Mouse (Mus musculus) C2C12 (cell line): ENCODE results near the gene Miox. TPM values are rescaled to one million over a fixed set of nuclear protein-coding genes. Genes with fewer than 3 reads are reported as not detected.

Source experiments
- H3K27me3 ChIP-seq: one replicate; pipeline ENCODE4 v1.6.1; 2011; ENCODE audit not compliant: control insufficient read depth, insufficient read depth, insufficient read length
- H3K36me3 ChIP-seq: one replicate; pipeline ENCODE4 v1.6.1; 2011; ENCODE audit not compliant: control insufficient read depth, insufficient read depth
- H3K4me3 ChIP-seq: one replicate; pipeline ENCODE4 v1.5.1; 2011; ENCODE audit warnings: mild to moderate bottlenecking, control low read depth; ENCODE audit not compliant: poor library complexity, insufficient read depth, severe bottlenecking
- H3K79me2 ChIP-seq: one replicate; pipeline ENCODE4 v1.6.1; 2011; ENCODE audit not compliant: control insufficient read depth, insufficient read depth
- H3K79me3 ChIP-seq: one replicate; pipeline ENCODE4 v1.6.1; 2011; ENCODE audit warnings: low read depth, control low read depth
- H3ac ChIP-seq: one replicate; pipeline ENCODE3; 2011; ENCODE audit warnings: low read depth; ENCODE audit not compliant: control insufficient read depth, insufficient read length
- CEBPB ChIP-seq: IDR thresholded peaks from one replicate; pipeline ENCODE4 v1.6.1; 2011; ENCODE audit warnings: low read depth, mild to moderate bottlenecking, control low read depth, moderate library complexity
- CTCF ChIP-seq: IDR thresholded peaks from one replicate; pipeline ENCODE4 v1.5.1; 2011; ENCODE audit not compliant: control insufficient read depth, insufficient read depth, insufficient read length
- FOSL1 ChIP-seq: IDR thresholded peaks from one replicate; pipeline ENCODE4 v1.8.0; 2011; ENCODE audit warnings: mild to moderate bottlenecking, low read length; ENCODE audit not compliant: poor library complexity, insufficient read depth, severe bottlenecking
- MAX ChIP-seq: IDR thresholded peaks from one replicate; pipeline ENCODE4 v1.6.1; 2011; ENCODE audit warnings: mild to moderate bottlenecking, control low read depth
- MYOD1 ChIP-seq: IDR thresholded peaks from one replicate; pipeline ENCODE4 v1.6.1; 2011; ENCODE audit warnings: low read depth; ENCODE audit not compliant: control insufficient read depth, insufficient read length
- MYOG ChIP-seq: IDR thresholded peaks from one replicate; pipeline ENCODE4 v1.6.1; 2011; ENCODE audit not compliant: control insufficient read depth, insufficient read length; ENCODE audit errors: extremely low read depth
- USF1 ChIP-seq: IDR thresholded peaks from one replicate; pipeline ENCODE4 v1.6.1; 2011; ENCODE audit warnings: low read depth, mild to moderate bottlenecking, control low read depth, moderate library complexity
- polyA plus RNA-seq: library from polyadenylated mRNA; unstranded; fragments of >200 nt; fragmentation: generic; extraction: Trizol; gene quantifications from one replicate; pipeline ENCODE4 v1.2.1, GENCODE M21; 2012; ENCODE audit warnings: missing spikeins

Gene Miox
- polyA plus RNA-seq, 1 experiment, result not detected

DNA sequence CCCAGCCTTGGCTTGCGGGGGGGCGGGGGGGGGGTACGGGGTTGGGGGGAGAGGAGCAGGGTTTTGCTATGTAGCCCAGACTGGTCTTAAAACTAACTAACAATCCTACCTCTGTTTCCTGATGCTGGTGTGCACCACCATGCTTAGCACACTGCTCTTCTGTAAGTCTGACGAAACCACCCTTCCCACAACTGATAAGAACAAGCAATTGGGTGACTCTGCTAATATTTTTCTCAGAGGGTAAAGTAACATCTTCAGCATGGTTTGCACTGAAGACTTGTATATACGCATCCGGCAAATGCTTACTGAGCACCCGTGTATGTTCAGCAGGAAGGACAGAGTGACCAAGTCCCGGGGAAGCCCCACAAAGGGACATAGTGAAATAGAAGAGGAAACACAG is 12.9 kb upstream of the Miox start:
- H3K79me3 ChIP-seq, result no peaks in the 10 kb centered on the region
- H3K4me3 ChIP-seq, result no peak overlapping the region
- H3K36me3 ChIP-seq, result no peaks in the 10 kb centered on the region
- TF ChIP-seq MYOG (no peak), USF1 (no peak), CTCF (no peak), FOSL1 (no peak), CEBPB (no peak), MAX (no peak), MYOD1 (no peak)
- H3K27me3 ChIP-seq, result peaks cover 9% of the 10 kb centered on the region
- no peak overlapping the region for H3ac ChIP-seq
- H3K79me2 ChIP-seq, result no peaks in the 10 kb centered on the region

DNA sequence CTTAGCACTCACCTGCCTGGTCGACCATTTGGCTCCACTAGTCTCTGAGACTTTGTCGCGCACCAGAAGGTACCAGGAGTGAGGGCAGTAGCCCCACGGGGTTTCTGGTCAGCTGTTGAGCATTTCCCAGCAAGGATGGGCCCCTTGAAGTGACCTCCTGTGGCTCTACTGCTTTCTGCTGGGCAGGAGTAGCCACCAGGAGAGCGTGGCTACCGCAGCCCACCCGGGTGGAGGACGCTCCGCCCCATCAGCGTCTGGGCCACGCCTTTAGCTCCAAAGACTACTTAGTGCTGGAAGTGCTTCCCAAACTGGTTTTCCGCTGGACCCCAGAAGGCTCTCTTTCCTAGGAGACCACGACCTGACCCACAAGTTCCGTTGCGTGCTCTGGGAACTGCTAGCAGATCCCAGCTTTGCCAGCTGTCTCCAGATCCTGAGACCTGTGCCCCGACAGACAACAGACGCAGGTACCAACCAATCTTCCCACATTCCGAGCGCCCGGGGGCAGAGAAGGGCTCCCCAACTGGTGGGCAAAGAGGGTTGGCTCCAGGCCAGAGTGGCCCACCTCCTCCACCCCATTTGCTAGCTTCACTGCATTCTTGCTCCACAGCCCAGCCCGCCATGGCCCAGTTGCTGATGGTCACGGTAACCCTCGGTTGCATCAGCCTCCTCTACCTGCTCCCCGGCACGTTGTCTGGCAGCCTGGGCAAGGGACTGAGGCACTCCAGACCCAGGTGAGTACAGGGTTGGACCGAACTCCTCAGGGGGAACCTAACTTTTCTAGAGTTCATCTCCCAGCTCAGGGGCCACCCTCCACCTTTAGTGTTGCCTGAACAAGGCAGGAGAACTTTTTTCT is 11.3 kb upstream of the Miox start, which contains the start of gene Adm2:
TSS of gene Adm2 (plus strand) at position 51 of the 853 bp plus-strand sequence.
- Histone ChIP-seq H3K79me3 (no peaks in the 10 kb centered on the region), H3K79me2 (no peaks in the 10 kb centered on the region), H3K27me3 (peaks cover 9% of the 10 kb centered on the region), H3K4me3 (no peak within 1 kb of the TSS), H3K36me3 (no peaks in the 10 kb centered on the region), H3ac (no peak within 1 kb of the TSS)
- TF ChIP-seq CTCF (no peak), CEBPB (no peak), MYOG (no peak), MAX (no peak), MYOD1 (no peak), USF1 (no peak), FOSL1 (no peak)

DNA sequence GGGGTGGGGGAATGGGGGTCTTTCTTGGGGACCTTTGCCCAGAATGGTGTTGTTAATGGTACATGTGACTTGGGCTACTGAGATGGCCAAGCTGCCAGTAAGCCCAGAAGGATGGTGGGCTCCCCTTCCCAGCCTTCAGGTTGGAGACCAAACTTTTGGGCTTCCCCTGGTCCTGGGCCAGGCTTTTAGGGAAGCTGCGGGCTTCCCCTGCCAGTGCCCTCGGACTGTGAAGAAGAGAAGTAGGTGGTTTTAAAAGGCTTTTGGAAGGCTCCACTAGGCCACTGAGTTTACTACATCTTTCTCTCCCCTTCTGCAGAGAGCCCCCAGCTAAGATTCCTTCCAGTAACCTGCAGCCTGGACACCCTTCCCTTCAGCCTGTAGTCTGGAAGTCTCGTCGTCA is 10.5 kb upstream of the Miox start:
- no peaks in the 10 kb centered on the region for H3K79me2 ChIP-seq
- no peak for TF ChIP-seq CTCF
- no peak for TF ChIP-seq USF1
- TF ChIP-seq MYOG, result no peak
- no peak for TF ChIP-seq FOSL1
- TF ChIP-seq MAX, result no peak
- no peak for TF ChIP-seq MYOD1
- no peak for TF ChIP-seq CEBPB
- H3K27me3 ChIP-seq, result peaks cover 9% of the 10 kb centered on the region
- no peaks in the 10 kb centered on the region for H3K79me3 ChIP-seq
- H3K36me3 ChIP-seq, result no peaks in the 10 kb centered on the region
- no peak overlapping the region for H3K4me3 ChIP-seq
- H3ac ChIP-seq, result no peak overlapping the region

DNA sequence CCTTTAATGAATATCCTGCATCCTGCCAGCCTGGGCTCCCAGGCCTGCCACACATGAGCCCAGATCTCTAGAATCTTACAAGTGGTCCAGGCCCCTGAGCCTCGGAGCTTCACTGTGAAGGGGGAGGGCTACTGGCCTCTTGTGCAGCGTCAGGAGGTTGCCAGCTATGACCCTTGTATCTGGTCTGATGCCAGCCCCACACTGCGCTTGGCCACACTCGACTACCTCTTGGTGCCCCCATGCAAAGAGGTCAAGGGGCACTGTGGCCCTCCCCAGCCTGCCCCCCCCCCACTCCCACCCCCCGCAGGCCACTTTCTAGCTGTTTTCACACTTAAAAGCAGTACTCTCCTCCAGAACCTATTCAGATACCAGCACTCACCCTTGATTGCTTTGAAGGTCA is 7.8 kb upstream of the Miox start:
- no peak for TF ChIP-seq CTCF
- Histone ChIP-seq H3K79me3 (no peaks in the 10 kb centered on the region), H3K27me3 (peaks cover 9% of the 10 kb centered on the region), H3K79me2 (no peaks in the 10 kb centered on the region), H3K4me3 (no peak overlapping the region), H3K36me3 (no peaks in the 10 kb centered on the region), H3ac (no peak overlapping the region)

DNA sequence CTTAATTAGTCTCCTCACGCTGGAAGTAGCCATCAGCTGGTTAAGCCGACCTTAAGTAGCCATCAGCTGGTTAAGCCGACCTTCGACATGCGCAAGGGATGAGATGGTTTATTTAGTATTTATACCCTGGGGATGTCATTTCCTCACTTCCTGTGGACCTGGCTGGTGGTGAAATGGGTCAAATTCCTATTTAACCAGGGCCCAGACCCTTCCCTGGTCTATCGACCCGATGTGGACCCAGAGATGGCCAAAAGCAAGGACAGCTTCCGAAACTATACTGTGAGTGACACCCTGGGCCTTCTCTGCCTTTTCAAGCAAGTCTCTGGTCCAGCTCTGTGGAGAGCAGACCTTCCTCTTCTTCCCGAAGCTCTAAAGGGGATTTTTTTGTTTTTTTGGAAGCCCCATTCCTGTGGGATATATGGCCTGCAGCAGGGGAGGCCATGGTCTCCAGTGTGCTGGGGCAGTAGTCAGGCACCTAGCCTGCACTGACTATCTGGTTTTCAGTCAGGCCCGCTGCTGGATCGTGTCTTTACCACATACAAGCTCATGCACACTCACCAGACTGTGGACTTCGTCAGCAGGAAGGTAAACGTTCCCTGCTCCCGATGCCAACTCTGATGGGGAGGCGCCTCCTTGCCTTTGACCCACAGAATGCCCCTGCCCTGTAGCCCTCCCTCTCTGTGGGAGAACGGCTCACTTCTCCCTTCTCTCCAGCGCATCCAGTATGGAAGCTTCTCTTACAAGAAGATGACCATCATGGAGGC is 758 bp downstream of the Miox start:
- TF ChIP-seq CEBPB, result no peak
- no peak for TF ChIP-seq MYOD1
- TF ChIP-seq CTCF, result no peak
- TF ChIP-seq MYOG, result no peak
- TF ChIP-seq USF1, result no peak
- no peak for TF ChIP-seq MAX
- no peak for TF ChIP-seq FOSL1
- Histone ChIP-seq H3K36me3 (no peaks in the 10 kb centered on the region), H3K79me3 (no peaks in the 10 kb centered on the region), H3ac (no peak overlapping the region), H3K4me3 (no peak overlapping the region), H3K27me3 (peaks cover 23% of the 10 kb centered on the region), H3K79me2 (no peaks in the 10 kb centered on the region)
